Mouse (Mus musculus): ENCODE data around the gene Ski. TPM values are rescaled to one million over a fixed set of nuclear protein-coding genes. Genes with fewer than 3 reads are reported as not detected.

Gene Ski
- polyA plus RNA-seq, 1 experiment from 2014 or later, result 21.0 TPM

GRCm38 (mm10) chr4:155178981-155179512, 43.3 kb downstream of the Ski start:
- H3K27ac ChIP-seq (ENCODE audit: low read depth, low read length), result peak overlapping the region; percentile 87
- DNase-seq (ENCODE audit: low spot score), result no peak
- no peak for ATAC-seq (ENCODE audit: low FRiP score)
- peak overlapping the region; percentile 23 for H3K4me2 ChIP-seq (replicated peaks; ENCODE audit: low read depth, low read length)
- peaks cover 36% of the 10 kb centered on the region for H3K4me1 ChIP-seq (replicated peaks; ENCODE audit: control insufficient read depth, insufficient read depth, low read length)
- no peak overlapping the region for H3K4me3 ChIP-seq (ENCODE audit: low read depth, low read length)
- WGBS, result 39% methylated on average over 3 of the region's 3 CpGs
- H3K9me3 ChIP-seq (ENCODE audit: control insufficient read depth, low read length), result no peaks in the 10 kb centered on the region
- 0 out of 2 replicates have a peak overlapping the region, but pooled peaks have one; percentile 17 for H3K9ac ChIP-seq (ENCODE audit: low read depth, low read length)
- H3K27me3 ChIP-seq (ENCODE audit: control insufficient read depth, insufficient read depth, low read length), result no peaks in the 10 kb centered on the region
- H3K36me3 ChIP-seq (ENCODE audit: control insufficient read depth, insufficient read depth, low read length), result no peaks in the 10 kb centered on the region

GRCm38 (mm10) chr4:155178274-155178673, 44.1 kb downstream of the Ski start:
- peak overlapping the region; percentile 87 for H3K27ac ChIP-seq (ENCODE audit: low read depth, low read length)
- no peaks in the 10 kb centered on the region for H3K9me3 ChIP-seq (ENCODE audit: control insufficient read depth, low read length)
- peaks cover 43% of the 10 kb centered on the region for H3K4me1 ChIP-seq (replicated peaks; ENCODE audit: control insufficient read depth, insufficient read depth, low read length)
- peak overlapping the region; percentile 38; the same call in 1 of the 2 replicates for H3K9ac ChIP-seq (ENCODE audit: low read depth, low read length)
- 9% methylated on average over 6 of the region's 6 CpGs for WGBS
- H3K4me2 ChIP-seq (replicated peaks; ENCODE audit: low read depth, low read length), result peak overlapping the region; percentile 23
- H3K36me3 ChIP-seq (ENCODE audit: control insufficient read depth, insufficient read depth, low read length), result no peaks in the 10 kb centered on the region
- ATAC-seq (ENCODE audit: low FRiP score), result peak; percentile 67
- no peak overlapping the region for H3K4me3 ChIP-seq (ENCODE audit: low read depth, low read length)
- DNase-seq (ENCODE audit: low spot score), result peak; percentile 71
- no peaks in the 10 kb centered on the region for H3K27me3 ChIP-seq (ENCODE audit: control insufficient read depth, insufficient read depth, low read length)

- 60% methylated on average over 3 of the region's 3 CpGs for WGBS
- Histone ChIP-seq H3K4me3 (ENCODE audit: low read depth, low read length) (no peak overlapping the region), H3K36me3 (ENCODE audit: control insufficient read depth, insufficient read depth, low read length) (no peaks in the 10 kb centered on the region), H3K9me3 (ENCODE audit: control insufficient read depth, low read length) (no peaks in the 10 kb centered on the region), H3K4me1 (replicated peaks; ENCODE audit: control insufficient read depth, insufficient read depth, low read length) (peaks cover 59% of the 10 kb centered on the region), H3K27me3 (ENCODE audit: control insufficient read depth, insufficient read depth, low read length) (no peaks in the 10 kb centered on the region), H3K9ac (ENCODE audit: low read depth, low read length) (no peak overlapping the region), H3K27ac (ENCODE audit: low read depth, low read length) (peak overlapping the region; percentile 49; the same call in 1 of the 2 replicates), H3K4me2 (replicated peaks; ENCODE audit: low read depth, low read length) (no peak overlapping the region; the same call in 1 of the 2 replicates)
- DNase-seq (ENCODE audit: low spot score) (no peak), ATAC-seq (ENCODE audit: low FRiP score) (no peak)
Measured at GRCm38 (mm10) chr4:155176210-155176609, 46.2 kb downstream of the Ski start.

GRCm38 (mm10) chr4:155173822-155174785, 48.3 kb downstream of the Ski start:
- Histone ChIP-seq H3K9me3 (ENCODE audit: control insufficient read depth, low read length) (no peaks in the 10 kb centered on the region), H3K4me3 (ENCODE audit: low read depth, low read length) (no peak overlapping the region), H3K36me3 (ENCODE audit: control insufficient read depth, insufficient read depth, low read length) (no peaks in the 10 kb centered on the region), H3K27ac (ENCODE audit: low read depth, low read length) (peak overlapping the region; percentile 96), H3K27me3 (ENCODE audit: control insufficient read depth, insufficient read depth, low read length) (no peaks in the 10 kb centered on the region), H3K4me1 (replicated peaks; ENCODE audit: control insufficient read depth, insufficient read depth, low read length) (peaks cover 57% of the 10 kb centered on the region), H3K4me2 (replicated peaks; ENCODE audit: low read depth, low read length) (peak overlapping the region; percentile 37), H3K9ac (ENCODE audit: low read depth, low read length) (peak overlapping the region; percentile 42; the same call in 1 of the 2 replicates)
- DNase-seq (ENCODE audit: low spot score), result no peak
- ATAC-seq (ENCODE audit: low FRiP score), result peak; percentile 3
- WGBS, result 11% methylated on average over 16 of the region's 17 CpGs

- H3K4me3 ChIP-seq (ENCODE audit: low read depth, low read length), result no peak overlapping the region
- H3K4me1 ChIP-seq (replicated peaks; ENCODE audit: control insufficient read depth, insufficient read depth, low read length), result peaks cover 49% of the 10 kb centered on the region
- H3K4me2 ChIP-seq (replicated peaks; ENCODE audit: low read depth, low read length), result peak overlapping the region; percentile 37
- no peaks in the 10 kb centered on the region for H3K9me3 ChIP-seq (ENCODE audit: control insufficient read depth, low read length)
- ATAC-seq (ENCODE audit: low FRiP score), result peak; percentile 92
- no peaks in the 10 kb centered on the region for H3K27me3 ChIP-seq (ENCODE audit: control insufficient read depth, insufficient read depth, low read length)
- no peaks in the 10 kb centered on the region for H3K36me3 ChIP-seq (ENCODE audit: control insufficient read depth, insufficient read depth, low read length)
- peak overlapping the region; percentile 42 for H3K9ac ChIP-seq (ENCODE audit: low read depth, low read length)
- H3K27ac ChIP-seq (ENCODE audit: low read depth, low read length), result peak overlapping the region; percentile 96
- 5% methylated on average over 21 of the region's 21 CpGs for WGBS
- peak; percentile 93 for DNase-seq (ENCODE audit: low spot score)
Measured at GRCm38 (mm10) chr4:155172909-155173821, 49.2 kb downstream of the Ski start.

- no peak for ATAC-seq (ENCODE audit: low FRiP score)
- H3K9ac ChIP-seq (ENCODE audit: low read depth, low read length), result no peak overlapping the region; the same call in 1 of the 2 replicates
- peaks cover 41% of the 10 kb centered on the region for H3K4me1 ChIP-seq (replicated peaks; ENCODE audit: control insufficient read depth, insufficient read depth, low read length)
- no peaks in the 10 kb centered on the region for H3K27me3 ChIP-seq (ENCODE audit: control insufficient read depth, insufficient read depth, low read length)
- WGBS, result 72% methylated on average over 5 of the region's 5 CpGs
- no peaks in the 10 kb centered on the region for H3K9me3 ChIP-seq (ENCODE audit: control insufficient read depth, low read length)
- no peak for DNase-seq (ENCODE audit: low spot score)
- H3K36me3 ChIP-seq (ENCODE audit: control insufficient read depth, insufficient read depth, low read length), result no peaks in the 10 kb centered on the region
- no peak overlapping the region for H3K4me2 ChIP-seq (replicated peaks; ENCODE audit: low read depth, low read length)
- H3K4me3 ChIP-seq (ENCODE audit: low read depth, low read length), result no peak overlapping the region
- H3K27ac ChIP-seq (ENCODE audit: low read depth, low read length), result peak overlapping the region; percentile 96; the same call in 1 of the 2 replicates
Measured at GRCm38 (mm10) chr4:155171961-155172533, 50.3 kb downstream of the Ski start.

- no peak overlapping the region for H3K27ac ChIP-seq (ENCODE audit: low read depth, low read length)
- no peak overlapping the region for H3K4me2 ChIP-seq (replicated peaks; ENCODE audit: low read depth, low read length)
- H3K9me3 ChIP-seq (ENCODE audit: control insufficient read depth, low read length), result no peaks in the 10 kb centered on the region
- H3K4me1 ChIP-seq (replicated peaks; ENCODE audit: control insufficient read depth, insufficient read depth, low read length), result peaks cover 32% of the 10 kb centered on the region
- no peaks in the 10 kb centered on the region for H3K36me3 ChIP-seq (ENCODE audit: control insufficient read depth, insufficient read depth, low read length)
- ATAC-seq (ENCODE audit: low FRiP score) (no peak), DNase-seq (ENCODE audit: low spot score) (no peak)
- H3K9ac ChIP-seq (ENCODE audit: low read depth, low read length), result no peak overlapping the region
- 88% methylated on average over 8 of the region's 8 CpGs for WGBS
- H3K27me3 ChIP-seq (ENCODE audit: control insufficient read depth, insufficient read depth, low read length), result no peaks in the 10 kb centered on the region
- no peak overlapping the region for H3K4me3 ChIP-seq (ENCODE audit: low read depth, low read length)
Measured at GRCm38 (mm10) chr4:155170614-155171212, 51.7 kb downstream of the Ski start.

All from hindbrain, embryonic 11.5 days (tissue).